In the genomic region with DNA sequence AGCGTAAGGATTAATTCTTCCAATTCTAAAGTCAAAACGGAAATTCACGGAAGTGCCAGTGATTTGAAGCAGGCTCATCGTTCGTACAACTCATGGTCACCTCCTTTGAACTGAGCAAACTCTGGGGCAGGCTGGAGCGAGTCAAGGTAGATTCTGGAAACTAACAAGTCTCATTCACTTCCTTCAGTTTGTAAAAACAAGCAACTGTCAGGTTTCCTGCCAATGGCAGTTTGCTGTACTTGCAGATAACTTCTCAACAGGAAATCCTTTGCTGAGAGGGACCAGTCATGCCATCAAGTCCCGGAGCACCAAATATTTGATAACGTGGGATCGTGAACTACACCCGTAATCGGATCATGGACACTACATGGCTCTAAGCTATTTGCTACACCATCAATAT, we compare ENCODE assay signal across 13 mouse cellular contexts. TPM values are rescaled to one million over a fixed set of nuclear protein-coding genes. Genes with fewer than 3 reads are reported as not detected.
DNase-seq lines count a peak whose midpoint lies in the region; ATAC-seq and TF ChIP-seq lines count a peak whose summit lies in the region.
"Had no signal": no experiment of that assay in that cellular context is flagged by ENCODE, and none has a peak within 500 bp of the region (broad histone marks: within the 10 kb centered on the region; RNA-seq: fewer than 3 reads in every experiment).

No protein-coding gene starts in this region.

- ATAC-seq in liver, embryonic 11.5 days (replicated peaks; ENCODE audit: low FRiP score) = no peak
- ATAC-seq: forebrain, embryonic 15.5 days; intestine, embryonic 16.5 days had no signal

- TF ChIP-seq EP300 in MEL (IDR thresholded peaks at IDR 0.05; ENCODE audit: low read depth in 1 of 2, low read length in 2 of 2) = peak; percentile 98 to 100

- 26% methylated on average over 11 of the region's 11 CpGs for WGBS in liver, embryonic 11.5 days

- no peak for DNase-seq in liver, embryonic 11.5 days (ENCODE audit: low spot score)
- DNase-seq in liver (no peak), MEL (ENCODE audit: low read depth, low spot score) (peak; percentile 93), MN1 (ENCODE audit: low spot score) (no peak)
- DNase-seq in induced T-regulatory cell, adult 2 months (ENCODE audit: low read depth) = peak; percentile 81
- peak; percentile 42 to 52 for DNase-seq in thymus, postnatal 10 days (ENCODE audit: low spot score in 2 of 2)
- DNase-seq in adrenal gland, postnatal 36 days = no peak
- DNase-seq: adrenal gland, adult 2 months; cerebellum, adult 11 months had no signal

- peaks cover 41% of the 10 kb centered on the region for H3K79me2 ChIP-seq in MEL (ENCODE audit: control insufficient read depth, insufficient read depth, low read length, poor library complexity)

- peak overlapping the region; percentile 41 for H3K4me2 ChIP-seq in liver, embryonic 11.5 days
- H3K4me2 ChIP-seq: embryonic facial prominence, embryonic 13.5 days; forebrain, embryonic 15.5 days had no signal

- H3K27ac ChIP-seq in liver, embryonic 11.5 days (ENCODE audit: low read depth, low read length) = 0 out of 2 replicates have a peak overlapping the region, but pooled peaks have one; percentile 1
- peak overlapping the region; percentile 99 for H3K27ac ChIP-seq in MEL (ENCODE audit: control insufficient read depth, low read depth, low read length)
- H3K27ac ChIP-seq: embryonic facial prominence, embryonic 13.5 days; forebrain, embryonic 15.5 days had no signal

- no peak for TF ChIP-seq CTCF in MEL (IDR thresholded peaks at IDR 0.05 in 2 of 3, conservative IDR thresholded peaks at IDR 0.05 in 1 of 3; ENCODE audit: control insufficient read depth in 1 of 3, insufficient read depth in 1 of 3, low read depth in 2 of 3, low read length in 3 of 3, poor library complexity in 1 of 3, severe bottlenecking in 1 of 3)

- no peaks in the 10 kb centered on the region for H3K27me3 ChIP-seq in liver, embryonic 11.5 days (replicated peaks; ENCODE audit: control insufficient read depth, insufficient read depth, low read length)
- H3K27me3 ChIP-seq in MEL (ENCODE audit: control insufficient read depth in 1 of 2, insufficient read depth in 2 of 2, low read length in 2 of 2) = no peaks in the 10 kb centered on the region
- H3K27me3 ChIP-seq: embryonic facial prominence, embryonic 13.5 days; forebrain, embryonic 15.5 days had no signal

- no peak overlapping the region for H3K9ac ChIP-seq in liver, embryonic 11.5 days (ENCODE audit: low read depth, low read length)
- H3K9ac ChIP-seq in MEL (ENCODE audit: control insufficient read depth, low read depth, low read length, poor library complexity, severe bottlenecking) = peak overlapping the region; percentile 64
- H3K9ac ChIP-seq: embryonic facial prominence, embryonic 13.5 days; forebrain, embryonic 15.5 days had no signal

- no peak for TF ChIP-seq RAD21 in MEL (IDR thresholded peaks at IDR 0.05; ENCODE audit: low read depth, low read length)

- H3K36me3 ChIP-seq in liver, embryonic 11.5 days (ENCODE audit: control insufficient read depth, insufficient read depth, low read length) = no peaks in the 10 kb centered on the region
- H3K36me3 ChIP-seq in MEL (ENCODE audit: control insufficient read depth in 1 of 2, insufficient read depth in 2 of 2, low read length in 2 of 2) = peaks cover 0 to 34% of the 10 kb centered on the region in 2 experiments; a peak in 2 of 4 replicates
- H3K36me3 ChIP-seq: embryonic facial prominence, embryonic 13.5 days; forebrain, embryonic 15.5 days; G1E had no signal

- H3K4me3 ChIP-seq in liver, embryonic 11.5 days (ENCODE audit: low read depth, low read length) = no peak overlapping the region
- H3K4me3 ChIP-seq in MEL (ENCODE audit: control insufficient read depth in 1 of 2, insufficient read depth in 1 of 2, low read depth in 2 of 2, low read length in 2 of 2) = peak overlapping the region; percentile 42 to 48
- H3K4me3 ChIP-seq: embryonic facial prominence, embryonic 13.5 days; forebrain, embryonic 15.5 days had no signal

- peaks cover 38% of the 10 kb centered on the region for H3K4me1 ChIP-seq in liver, embryonic 11.5 days (replicated peaks; ENCODE audit: control insufficient read depth, insufficient read depth, low read length)
- H3K4me1 ChIP-seq in MEL (ENCODE audit: control insufficient read depth in 1 of 2, insufficient read depth in 2 of 2, low read length in 2 of 2) = peaks cover 21 to 28% of the 10 kb centered on the region in 2 experiments

- no peaks in the 10 kb centered on the region for H3K9me3 ChIP-seq in liver, embryonic 11.5 days (ENCODE audit: control insufficient read depth, low read length)
- H3K9me3 ChIP-seq in MEL (replicated peaks; ENCODE audit: insufficient read depth, low read length) = no peaks in the 10 kb centered on the region
- H3K9me3 ChIP-seq: embryonic facial prominence, embryonic 13.5 days; forebrain, embryonic 15.5 days had no signal

- TF ChIP-seq POLR2A in MEL (IDR thresholded peaks at IDR 0.05; ENCODE audit: control insufficient read depth in 1 of 2, insufficient read depth in 1 of 2, low read depth in 1 of 2, low read length in 2 of 2, poor library complexity in 1 of 2) = peak in 1 of 2 experiments; percentile 65; a peak in 2 of 4 replicates

TF ChIP-seq in MEL, 35 proteins besides CTCF, POLR2A, EP300 and RAD21:
- peak; percentile 94 for TF ChIP-seq SIN3A (IDR thresholded peaks at IDR 0.05; ENCODE audit: low read length)
- peak; percentile 93 for TF ChIP-seq GATA1 (IDR thresholded peaks at IDR 0.05; ENCODE audit: low read depth, low read length)
- TF ChIP-seq MAFK (IDR thresholded peaks at IDR 0.05; ENCODE audit: borderline replicate concordance, low read depth, low read length) = peak; percentile 75
- TF ChIP-seq MAX (IDR thresholded peaks at IDR 0.05; ENCODE audit: low read length) = peak; percentile 65
- no peak for TF ChIP-seq ZC3H11A (IDR thresholded peaks at IDR 0.05; ENCODE audit: low read depth, low read length)
- TF ChIP-seq ZNF384 (IDR thresholded peaks at IDR 0.05; ENCODE audit: low read depth, low read length) = peak; percentile 35; the same call in 1 of the 2 replicates
- TF ChIP-seq GABPA (IDR thresholded peaks at IDR 0.05; ENCODE audit: low read depth, low read length) = no peak
- TF ChIP-seq HCFC1 (IDR thresholded peaks at IDR 0.05; ENCODE audit: low read depth, low read length) = peak; percentile 65
- TF ChIP-seq CHD2 (IDR thresholded peaks at IDR 0.05; ENCODE audit: low read length) = peak; percentile 51; the same call in 1 of the 2 replicates
- TF ChIP-seq ZMIZ1 (IDR thresholded peaks at IDR 0.05; ENCODE audit: low read depth, low read length) = peak; percentile 80
- peak; percentile 66; the same call in 1 of the 2 replicates for TF ChIP-seq ELF1 (IDR thresholded peaks at IDR 0.05; ENCODE audit: low read depth, low read length)
- no peak for TF ChIP-seq E2F4 (IDR thresholded peaks at IDR 0.05; ENCODE audit: borderline replicate concordance, low read depth, low read length)
- TF ChIP-seq MEF2A (IDR thresholded peaks at IDR 0.05; ENCODE audit: extremely low read depth, insufficient replicate concordance, low read depth, low read length, poor library complexity, severe bottlenecking) = no peak
- TF ChIP-seq MAZ (IDR thresholded peaks at IDR 0.05; ENCODE audit: low read depth, low read length) = 0 out of 2 replicates have a peak, but pooled peaks have one; percentile 63
- TF ChIP-seq CHD1 (IDR thresholded peaks at IDR 0.05; ENCODE audit: low read depth, low read length) = no peak
- TF ChIP-seq JUND (IDR thresholded peaks at IDR 0.05; ENCODE audit: low read depth, low read length) = 0 out of 2 replicates have a peak, but pooled peaks have one; percentile 75
- peak; percentile 90 for TF ChIP-seq TBP (IDR thresholded peaks at IDR 0.05; ENCODE audit: low read depth, low read length)
- TF ChIP-seq POLR2AphosphoS2 (IDR thresholded peaks at IDR 0.05; ENCODE audit: low read length) = peak; percentile 69; the same call in 1 of the 2 replicates
- peak; percentile 12; the same call in 1 of the 2 replicates for TF ChIP-seq SMC3 (IDR thresholded peaks at IDR 0.05; ENCODE audit: low read depth, low read length)
- TF ChIP-seq BHLHE40 (IDR thresholded peaks at IDR 0.05; ENCODE audit: borderline replicate concordance, low read depth, low read length) = no peak
- peak; percentile 57 for TF ChIP-seq TAL1 (IDR thresholded peaks at IDR 0.05; ENCODE audit: low read length)
- peak; percentile 95 for TF ChIP-seq TCF12 (IDR thresholded peaks at IDR 0.05; ENCODE audit: low read depth, low read length)
- peak; percentile 66 for TF ChIP-seq NELFE (IDR thresholded peaks at IDR 0.05; ENCODE audit: low read depth, low read length)
- peak; percentile 83 for TF ChIP-seq MXI1 (IDR thresholded peaks at IDR 0.05; ENCODE audit: low read depth, low read length)
- peak; percentile 83 for TF ChIP-seq RCOR1 (IDR thresholded peaks at IDR 0.05; ENCODE audit: low read depth, low read length)
- TF ChIP-seq ETS1 (IDR thresholded peaks at IDR 0.05; ENCODE audit: low read depth, low read length) = peak; percentile 89
- peak; percentile 78; the same call in 1 of the 2 replicates for TF ChIP-seq MYC (IDR thresholded peaks at IDR 0.05; ENCODE audit: low read depth, low read length)
- TF ChIP-seq MYB (IDR thresholded peaks at IDR 0.05; ENCODE audit: low read depth, low read length) = peak; percentile 99

RNA-seq across cellular contexts. Expression of gene Foxn3, which starts 3.9 kb away (rescaled TPM):
- 50.2 and 52.7 TPM in 2 replicates for polyA plus RNA-seq in liver, embryonic 11.5 days (2014; fragmentation: Nextera tagmentation; extraction: Ambion mirVana)
- 22.8 and 23.1 TPM in 2 replicates for total RNA-seq in MEL (2012; rRNA removed)
- polyA plus RNA-seq in MEL (2012; ENCODE audit: insufficient read depth in 1 of 2, insufficient read length in 2 of 2, low read depth in 1 of 2, low replicate concordance in 2 of 2, missing spikeins in 1 of 2) = 10 to 100 TPM in 1 of 2 experiments, not detected in 1; 15.5 TPM
- total RNA-seq in adrenal gland, postnatal 36 days (2021) = 10 to 100 TPM; 52.6 to 89.1 TPM

Comparison
In these comparisons a context has a peak if more than half of its experiments do, and no peak if none do; other contexts are left out.
1. DNase-seq: peak in MEL (single experiment), induced T-regulatory cell, adult 2 months (single experiment) and thymus, postnatal 10 days (2 of 2); none in liver, embryonic 11.5 days (single experiment), liver (single experiment), MN1 (single experiment) and adrenal gland, postnatal 36 days (0 of 2).